Mouse (Mus musculus) E14TG2a.4 (cell line): ENCODE results near the gene Ccdc24.

Experiments used
- H3K27me3 ChIP-seq: 2 replicates; pipeline ENCODE4 v1.6.1; 2014; ENCODE audit warnings: low read length, control low read depth; ENCODE audit not compliant: insufficient read depth
- H3K36me3 ChIP-seq: 2 replicates; pipeline ENCODE4 v1.6.1; 2014; ENCODE audit warnings: low read length, control low read depth; ENCODE audit not compliant: insufficient read depth
- H3K4me1 ChIP-seq: replicated peaks from 2 replicates; pipeline ENCODE4 v1.6.1; 2014; ENCODE audit warnings: low read depth, low read length, control low read depth
- H3K4me3 ChIP-seq: replicated peaks from 2 replicates; pipeline ENCODE4 v1.5.1; 2014; ENCODE audit warnings: mild to moderate bottlenecking, low read length
- H3K9me3 ChIP-seq: 2 replicates; pipeline ENCODE4 v1.6.1; 2014; ENCODE audit warnings: low read length, control low read depth
- CTCF ChIP-seq: conservative IDR thresholded peaks from 2 replicates; pipeline ENCODE4 v1.5.1; 2014; ENCODE audit warnings: low read length
- NANOG ChIP-seq: IDR thresholded peaks from 2 replicates; pipeline ENCODE4 v1.6.1; 2014; ENCODE audit warnings: borderline replicate concordance, low read length, mixed read lengths
- POU5F1 ChIP-seq: IDR thresholded peaks from 2 replicates; pipeline ENCODE4 v1.6.1; 2014; ENCODE audit warnings: low read length, borderline replicate concordance

The Ccdc24 gene

DNA sequence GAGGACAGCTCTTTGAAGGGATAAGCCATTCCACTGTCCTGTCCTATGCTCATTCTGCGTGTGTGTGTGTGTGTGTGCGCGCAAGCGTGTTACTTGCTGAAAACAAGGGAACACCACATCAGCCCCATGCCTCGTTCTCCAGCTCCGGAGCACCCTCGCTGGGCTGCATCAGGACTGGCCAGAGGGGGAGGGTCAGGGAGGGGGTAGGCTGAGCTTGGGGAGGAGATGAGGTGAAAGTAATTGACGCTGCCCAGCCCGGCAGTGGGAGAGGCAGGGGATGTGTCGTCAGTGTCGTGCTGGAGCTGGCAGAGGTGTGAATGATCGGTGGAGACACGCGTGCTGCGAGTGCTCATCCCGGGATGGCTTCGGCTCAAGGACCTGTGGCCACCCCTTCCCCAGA lies 23.3 kb downstream of the Ccdc24 start:
- Histone ChIP-seq H3K9me3 (no peaks in the 10 kb centered on the region), H3K4me1 (peaks cover 7% of the 10 kb centered on the region), H3K4me3 (no peak overlapping the region), H3K36me3 (peaks cover 15% of the 10 kb centered on the region), H3K27me3 (peaks cover 42% of the 10 kb centered on the region)
- TF ChIP-seq CTCF (no peak), NANOG (no peak), POU5F1 (no peak)

DNA sequence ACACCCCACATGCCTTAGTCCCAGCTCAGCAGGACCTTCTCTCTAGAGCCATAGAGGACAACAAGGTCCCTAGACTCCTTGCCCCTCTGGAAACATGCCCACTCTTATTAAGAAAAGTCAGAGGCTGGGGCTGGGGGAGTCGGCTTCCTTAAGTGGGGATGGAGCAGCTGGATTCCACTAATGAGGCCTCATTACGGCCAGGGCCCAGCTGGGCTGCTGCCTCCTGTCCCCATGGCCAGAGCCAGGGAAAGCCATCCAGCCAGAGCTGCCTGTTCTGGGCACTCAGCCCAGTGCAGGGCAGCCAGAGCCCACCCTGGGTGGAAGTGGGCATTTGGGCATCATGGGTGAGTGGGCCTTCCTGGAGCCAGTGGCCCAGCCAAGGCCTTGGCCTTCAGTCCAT lies 25.3 kb downstream of the Ccdc24 start:
- Histone ChIP-seq H3K9me3 (no peaks in the 10 kb centered on the region), H3K27me3 (peaks cover 50% of the 10 kb centered on the region), H3K36me3 (peaks cover 15% of the 10 kb centered on the region), H3K4me3 (no peak overlapping the region), H3K4me1 (peaks cover 7% of the 10 kb centered on the region)
- TF ChIP-seq POU5F1, result no peak
- no peak for TF ChIP-seq NANOG
- no peak for TF ChIP-seq CTCF

DNA sequence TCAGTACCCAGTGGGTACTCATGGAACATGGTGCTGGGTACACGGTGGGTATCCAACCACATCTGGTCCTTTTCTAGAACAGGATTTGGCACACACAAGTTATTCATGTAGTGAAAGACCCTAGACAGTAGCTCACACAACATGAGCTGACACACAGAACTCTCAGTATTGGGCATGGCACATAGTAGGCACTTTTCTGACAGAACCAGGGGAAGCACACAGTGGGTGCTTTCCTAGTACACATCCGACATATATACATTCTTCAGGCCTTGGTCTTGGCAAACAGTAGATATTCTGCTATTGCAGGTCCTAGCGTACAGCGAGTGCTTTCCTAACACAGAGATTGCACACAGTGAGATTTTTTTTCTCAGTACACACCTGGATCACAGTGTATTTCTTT lies 26.1 kb downstream of the Ccdc24 start:
- Histone ChIP-seq H3K9me3 (no peaks in the 10 kb centered on the region), H3K4me3 (no peak overlapping the region), H3K27me3 (peaks cover 50% of the 10 kb centered on the region), H3K4me1 (peaks cover 7% of the 10 kb centered on the region), H3K36me3 (peaks cover 15% of the 10 kb centered on the region)
- TF ChIP-seq NANOG (no peak), CTCF (no peak), POU5F1 (no peak)

DNA sequence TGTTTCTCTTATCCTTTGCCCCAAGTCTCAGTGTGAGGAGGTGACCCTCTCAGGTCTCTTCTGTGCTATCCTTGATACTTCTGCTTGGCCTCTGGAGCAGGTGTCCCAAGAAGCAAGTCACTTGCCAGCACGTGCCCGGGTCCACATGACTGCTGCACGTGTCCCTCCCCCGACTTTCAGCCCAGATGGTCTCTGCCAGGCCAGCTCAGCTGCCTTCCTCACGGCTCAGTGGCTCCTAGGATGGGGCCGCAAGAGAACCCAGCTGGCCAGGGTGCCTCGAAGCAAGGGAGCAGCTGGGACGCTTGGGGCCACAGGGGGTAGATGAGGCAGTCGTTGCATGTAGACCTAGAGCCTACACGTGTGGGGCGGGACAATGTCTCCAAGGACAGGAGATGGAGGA lies 27.0 kb downstream of the Ccdc24 start:
- H3K4me3 ChIP-seq, result no peak overlapping the region
- peaks cover 53% of the 10 kb centered on the region for H3K27me3 ChIP-seq
- no peaks in the 10 kb centered on the region for H3K9me3 ChIP-seq
- H3K36me3 ChIP-seq, result peaks cover 15% of the 10 kb centered on the region
- H3K4me1 ChIP-seq, result peaks cover 7% of the 10 kb centered on the region
- TF ChIP-seq POU5F1, result no peak
- no peak for TF ChIP-seq NANOG

- Histone ChIP-seq H3K9me3 (no peaks in the 10 kb centered on the region), H3K27me3 (peaks cover 53% of the 10 kb centered on the region), H3K36me3 (peaks cover 15% of the 10 kb centered on the region), H3K4me3 (no peak overlapping the region), H3K4me1 (peaks cover 7% of the 10 kb centered on the region)
- no peak for TF ChIP-seq POU5F1
- no peak for TF ChIP-seq NANOG
- TF ChIP-seq CTCF, result no peak
Observed at GRCm38 (mm10) chr4:117844467-117844866, 27.9 kb downstream of the Ccdc24 start.

GRCm38 (mm10) chr4:117843101-117843500 lies 29.3 kb downstream of the Ccdc24 start:
- H3K4me3 ChIP-seq, result no peak overlapping the region
- H3K4me1 ChIP-seq, result no peaks in the 10 kb centered on the region
- peaks cover 54% of the 10 kb centered on the region for H3K27me3 ChIP-seq
- peaks cover 15% of the 10 kb centered on the region for H3K36me3 ChIP-seq
- H3K9me3 ChIP-seq, result no peaks in the 10 kb centered on the region
- no peak for TF ChIP-seq POU5F1
- TF ChIP-seq NANOG, result no peak
- no peak for TF ChIP-seq CTCF

- no peak for TF ChIP-seq NANOG
- TF ChIP-seq CTCF, result no peak
- TF ChIP-seq POU5F1, result no peak
- H3K4me3 ChIP-seq, result no peak overlapping the region
- H3K9me3 ChIP-seq, result no peaks in the 10 kb centered on the region
Observed at GRCm38 (mm10) chr4:117841566-117841965, 30.8 kb downstream of the Ccdc24 start.

DNA sequence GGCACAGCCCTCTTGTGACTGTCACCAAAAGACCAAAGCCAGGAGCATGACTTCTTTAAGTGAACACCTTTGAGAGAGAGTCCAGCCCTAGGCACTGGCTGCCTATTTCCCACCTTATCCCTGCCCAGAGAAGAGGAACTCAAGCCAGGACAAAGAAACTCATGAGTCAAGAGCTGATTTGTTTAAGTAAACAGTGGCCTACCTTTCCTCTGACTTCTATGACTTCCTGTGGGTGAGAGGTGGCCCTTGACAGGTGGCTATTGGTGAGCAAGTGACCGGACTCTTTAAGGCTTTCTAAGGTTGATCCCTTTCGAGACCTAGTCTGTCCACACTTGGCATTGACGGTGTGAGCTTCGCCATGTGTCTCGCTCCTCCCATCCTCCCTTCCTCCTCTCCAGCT lies 31.5 kb downstream of the Ccdc24 start:
- peaks cover 53% of the 10 kb centered on the region for H3K27me3 ChIP-seq
- no peak overlapping the region for H3K4me3 ChIP-seq
- TF ChIP-seq CTCF (no peak), POU5F1 (no peak), NANOG (no peak)
- no peaks in the 10 kb centered on the region for H3K9me3 ChIP-seq
- H3K4me1 ChIP-seq, result peaks cover 10% of the 10 kb centered on the region
- H3K36me3 ChIP-seq, result peaks cover 6% of the 10 kb centered on the region

More at GRCm38 (mm10) chr4:117841566-117841965, 30.8 kb downstream of the Ccdc24 start:
- H3K27me3 ChIP-seq, result peaks cover 51% of the 10 kb centered on the region
- peaks cover 13% of the 10 kb centered on the region for H3K36me3 ChIP-seq
- peaks cover 10% of the 10 kb centered on the region for H3K4me1 ChIP-seq

DNA sequence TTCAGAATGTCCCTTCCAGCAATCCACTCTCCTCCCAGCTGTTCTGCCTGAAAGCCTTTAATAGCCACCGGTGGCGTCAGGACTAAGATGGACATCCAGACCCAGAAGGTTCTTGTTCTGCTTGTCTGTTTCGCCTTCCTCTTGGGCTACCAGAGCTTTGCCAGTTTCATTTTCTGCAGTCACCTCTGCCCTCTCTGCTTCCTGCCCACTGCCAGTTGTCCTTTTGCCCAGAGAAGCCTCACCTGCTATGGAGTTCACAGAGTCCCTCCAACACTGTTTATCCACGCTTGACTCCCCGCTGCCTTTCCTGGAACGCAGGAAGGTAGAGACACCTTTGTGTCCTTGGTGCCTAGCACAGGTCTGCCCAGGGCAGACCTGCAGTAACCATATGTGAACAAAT lies 33.0 kb downstream of the Ccdc24 start:
- peaks cover 16% of the 10 kb centered on the region for H3K4me1 ChIP-seq
- TF ChIP-seq NANOG, result no peak
- no peak for TF ChIP-seq POU5F1
- TF ChIP-seq CTCF, result no peak
- no peak overlapping the region for H3K4me3 ChIP-seq
- no peaks in the 10 kb centered on the region for H3K9me3 ChIP-seq
- peaks cover 52% of the 10 kb centered on the region for H3K27me3 ChIP-seq
- H3K36me3 ChIP-seq, result no peaks in the 10 kb centered on the region
